Mouse (Mus musculus) limb, embryonic 11.5 days (tissue): ENCODE results near the gene Ttll1. TPM values are rescaled to one million over a fixed set of nuclear protein-coding genes. Genes with fewer than 3 reads are reported as not detected.

Experiments
- ATAC-seq: fragments of 200-750 bp; cut with Nextera tagmentation; 2 replicates; pipeline ENCODE4 v1.8.0; 2017; ENCODE audit warnings: low read depth; ENCODE audit not compliant: insufficient number of reproducible peaks, low FRiP score, low TSS enrichment
- DNase-seq: peaks from one replicate; pipeline ENCODE4 v3.0.0-alpha.2; 2015; ENCODE audit warnings: low spot score
- H3K27ac ChIP-seq: fragments of 300-500 bp; sonication (generic); replicated peaks from 2 replicates; pipeline ENCODE4 v1.5.1; 2014; ENCODE audit warnings: low read depth, mild to moderate bottlenecking, low read length
- H3K27me3 ChIP-seq: fragments of 300-500 bp; sonication (generic); 2 replicates; pipeline ENCODE4 v1.6.1; 2014; ENCODE audit warnings: mild to moderate bottlenecking, low read length, mixed read lengths; ENCODE audit not compliant: control insufficient read depth, insufficient read depth
- H3K36me3 ChIP-seq: fragments of 300-500 bp; sonication (generic); 2 replicates; pipeline ENCODE4 v1.6.1; 2014; ENCODE audit warnings: mild to moderate bottlenecking, low read length, moderate library complexity, mixed read lengths; ENCODE audit not compliant: control insufficient read depth, insufficient read depth
- H3K4me1 ChIP-seq: fragments of 300-500 bp; sonication (generic); 2 replicates; pipeline ENCODE4 v1.6.1; 2014; ENCODE audit warnings: low read length, mixed read lengths; ENCODE audit not compliant: control insufficient read depth, insufficient read depth
- H3K4me2 ChIP-seq: fragments of 300-500 bp; sonication (generic); 2 replicates; pipeline ENCODE4 v1.6.1; 2014; ENCODE audit warnings: low read depth, mild to moderate bottlenecking, moderate library complexity; ENCODE audit not compliant: severe bottlenecking
- H3K4me3 ChIP-seq: fragments of 300-500 bp; sonication (generic); 2 replicates; pipeline ENCODE4 v1.5.1; 2014; ENCODE audit warnings: low read depth, low read length
- H3K9ac ChIP-seq: fragments of 300-500 bp; sonication (generic); 2 replicates; pipeline ENCODE4 v1.6.1; 2014; ENCODE audit warnings: mild to moderate bottlenecking, low read length
- H3K9me3 ChIP-seq: fragments of 300-500 bp; sonication (generic); 2 replicates; pipeline ENCODE4 v1.6.1; 2016; ENCODE audit warnings: low read length; ENCODE audit not compliant: control insufficient read depth
- WGBS: fragments of 180-500 bp; shearing (Covaris S2); extraction: QIAGEN DNeasy Blood & Tissue Kit; methylation state at CpG from one replicate; pipeline ENCODE4 v1.1.7; 2014; 5-methylcytosine and 5-hydroxymethylcytosine counted together
- polyA plus RNA-seq: library from polyadenylated mRNA; unstranded; fragments of >200 nt; fragmentation: Nextera tagmentation; extraction: Ambion mirVana; gene quantifications from 2 replicates; pipeline ENCODE4 v1.2.1, GENCODE M21; 2014

Ttll1 gene
- polyA plus RNA-seq, 1 experiment from 2014 or later, result 19.2 TPM

DNA sequence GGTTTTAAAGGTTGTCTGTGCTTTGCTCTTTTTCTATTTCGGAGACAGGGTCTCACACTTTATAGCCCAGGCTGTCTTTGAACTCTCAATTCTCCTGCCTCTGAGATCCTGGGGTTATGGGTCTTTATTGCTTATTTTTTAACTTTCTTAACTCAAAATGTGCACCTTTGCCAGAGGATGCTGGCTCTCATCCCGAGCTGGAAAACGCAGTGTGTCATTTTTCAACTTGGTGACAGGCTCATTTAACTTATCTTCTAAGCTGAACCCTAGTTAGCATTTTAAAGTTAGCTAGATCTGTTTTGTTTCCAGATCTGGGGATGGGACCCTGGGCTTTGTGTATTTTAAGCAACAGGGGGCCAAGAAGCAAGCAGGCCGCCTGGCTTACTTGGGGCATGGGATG is 18.2 kb upstream of the Ttll1 start:
- peaks cover 3% of the 10 kb centered on the region; the same call in 1 of the 2 replicates for H3K4me1 ChIP-seq
- no peak overlapping the region for H3K9ac ChIP-seq
- 63% methylated on average over 4 of the region's 4 CpGs for WGBS
- no peak overlapping the region for H3K4me2 ChIP-seq
- no peaks in the 10 kb centered on the region for H3K9me3 ChIP-seq
- DNase-seq (no peak), ATAC-seq (no peak)
- H3K4me3 ChIP-seq, result no peak overlapping the region
- no peaks in the 10 kb centered on the region for H3K36me3 ChIP-seq
- H3K27me3 ChIP-seq, result peaks cover 34% of the 10 kb centered on the region
- H3K27ac ChIP-seq, result no peak overlapping the region

DNA sequence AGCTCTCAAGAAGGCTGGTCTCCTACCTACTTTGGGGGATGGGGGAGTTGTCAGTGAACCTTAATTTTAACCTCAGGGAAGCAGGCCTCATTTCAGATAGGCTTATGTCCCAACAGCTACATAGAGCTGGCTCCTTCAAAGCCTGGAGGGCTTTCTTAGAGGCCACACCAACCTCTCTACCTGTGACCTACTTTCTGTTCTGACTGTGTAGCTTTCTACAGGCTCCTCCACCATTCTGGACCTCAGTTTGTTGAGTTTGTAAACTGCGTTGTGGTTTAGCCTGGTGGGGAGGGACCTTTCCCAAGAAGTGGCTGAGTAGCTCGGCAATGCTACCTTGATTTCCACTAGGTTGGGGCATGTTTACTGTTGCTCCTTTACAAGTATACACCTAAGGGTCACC is 17.1 kb upstream of the Ttll1 start:
- peaks cover 3% of the 10 kb centered on the region; the same call in 1 of the 2 replicates for H3K4me1 ChIP-seq
- ATAC-seq, result no peak
- no peaks in the 10 kb centered on the region for H3K36me3 ChIP-seq
- H3K4me2 ChIP-seq, result no peak overlapping the region
- DNase-seq, result no peak
- 63% methylated on average over 2 of the region's 2 CpGs for WGBS
- no peak overlapping the region for H3K9ac ChIP-seq
- H3K9me3 ChIP-seq, result no peaks in the 10 kb centered on the region
- H3K4me3 ChIP-seq, result no peak overlapping the region
- peaks cover 34% of the 10 kb centered on the region for H3K27me3 ChIP-seq
- no peak overlapping the region for H3K27ac ChIP-seq

DNA sequence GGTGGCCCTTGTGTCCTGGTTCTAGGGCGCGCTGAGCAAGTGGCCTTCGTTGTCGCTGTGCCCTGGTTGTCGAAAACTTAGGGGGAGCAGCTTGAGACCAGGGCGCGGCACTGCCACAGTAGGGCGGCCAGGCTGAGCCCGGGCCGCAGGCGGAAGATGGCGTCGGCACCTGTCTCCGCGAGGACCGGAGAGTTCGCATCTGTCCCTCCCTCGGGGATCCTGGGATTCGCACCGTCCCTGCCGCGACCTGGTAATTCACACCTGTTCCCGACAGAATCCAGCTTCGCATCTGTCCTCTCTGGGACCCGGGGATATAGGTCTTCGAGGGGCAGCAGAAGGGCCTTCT is 16.4 kb upstream of the Ttll1 start:
- Histone ChIP-seq H3K4me1 (peaks cover 3% of the 10 kb centered on the region; the same call in 1 of the 2 replicates), H3K4me2 (peak overlapping the region; percentile 96), H3K27ac (no peak overlapping the region), H3K36me3 (no peaks in the 10 kb centered on the region), H3K4me3 (peak overlapping the region; percentile 50), H3K27me3 (peaks cover 34% of the 10 kb centered on the region), H3K9me3 (no peaks in the 10 kb centered on the region), H3K9ac (no peak overlapping the region; the same call in 1 of the 2 replicates)
- ATAC-seq (no peak), DNase-seq (no peak)
- under 1% methylated on average over 26 of the region's 26 CpGs for WGBS

DNA sequence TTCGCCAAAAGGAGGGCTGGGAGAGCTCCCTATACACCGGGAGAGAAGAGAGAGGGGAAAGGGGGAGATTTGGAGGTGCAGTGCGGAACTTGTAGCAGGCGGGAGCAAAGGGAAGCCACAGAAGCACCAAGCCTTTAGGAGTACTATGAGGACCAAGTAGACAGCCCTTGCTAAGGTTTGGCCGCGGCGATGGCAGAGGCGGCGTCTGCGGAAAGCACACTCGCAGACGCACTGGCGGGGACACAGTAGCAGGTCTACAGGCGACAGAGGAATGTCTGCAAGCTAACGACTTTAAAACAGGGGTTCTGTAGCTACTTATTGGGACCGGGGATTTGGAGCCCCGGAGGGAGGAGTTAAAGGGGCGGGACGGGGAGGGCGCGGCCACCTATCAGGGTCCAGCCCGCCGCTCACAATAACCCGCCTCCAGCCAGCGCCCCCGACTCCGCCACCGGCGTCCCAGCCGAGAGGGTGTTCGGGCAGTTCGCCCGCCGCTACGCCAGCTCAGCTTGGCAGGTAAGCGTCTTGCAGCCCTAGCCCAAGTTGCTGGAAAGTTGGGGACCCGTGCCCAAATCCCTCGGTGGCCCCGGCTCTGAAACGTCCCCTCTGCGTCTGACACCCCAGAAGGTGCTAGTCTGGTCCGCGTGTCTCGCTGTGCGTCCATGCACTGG is 15.9 kb upstream of the Ttll1 start, which contains the start of gene Bik:
Gene Bik (plus strand): TSS at position 439 of the 668 bp plus-strand sequence.
- WGBS, result under 1% methylated on average over 45 of the region's 45 CpGs
- Histone ChIP-seq H3K4me2 (peak within 1 kb of the TSS; percentile 96), H3K27ac (no peak within 1 kb of the TSS), H3K27me3 (peaks cover 34% of the 10 kb centered on the region), H3K4me1 (peaks cover 3% of the 10 kb centered on the region; the same call in 1 of the 2 replicates), H3K9me3 (no peaks in the 10 kb centered on the region), H3K36me3 (no peaks in the 10 kb centered on the region), H3K9ac (peak within 1 kb of the TSS; percentile 9; the same call in 1 of the 2 replicates), H3K4me3 (peak within 1 kb of the TSS; percentile 50)
- ATAC-seq (peak; percentile 56; the same call in 1 of the 2 replicates), DNase-seq (peak; percentile 74)

DNA sequence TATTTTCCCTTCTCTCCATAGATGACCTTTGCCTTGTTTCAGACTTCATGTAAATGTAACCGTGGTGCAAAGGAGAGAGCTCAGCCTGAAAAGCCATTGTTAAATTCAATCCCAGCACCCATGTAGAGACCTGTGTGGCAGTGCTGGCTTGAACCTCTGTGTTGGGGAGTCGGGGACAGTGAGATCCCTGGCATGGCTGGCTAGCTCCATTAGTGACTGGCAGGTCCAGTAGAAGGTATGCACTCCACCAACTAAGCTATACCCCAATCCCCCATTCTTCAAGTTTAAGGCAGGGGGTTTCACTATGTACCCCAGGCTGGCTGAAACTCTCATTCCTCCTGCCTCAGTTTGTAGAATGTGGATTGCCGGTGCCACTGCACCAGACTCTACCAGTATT is 13.6 kb upstream of the Ttll1 start:
- H3K4me3 ChIP-seq, result no peak overlapping the region
- WGBS, result 80% methylated on average over 3 of the region's 3 CpGs
- peaks cover 3% of the 10 kb centered on the region; the same call in 1 of the 2 replicates for H3K4me1 ChIP-seq

DNA sequence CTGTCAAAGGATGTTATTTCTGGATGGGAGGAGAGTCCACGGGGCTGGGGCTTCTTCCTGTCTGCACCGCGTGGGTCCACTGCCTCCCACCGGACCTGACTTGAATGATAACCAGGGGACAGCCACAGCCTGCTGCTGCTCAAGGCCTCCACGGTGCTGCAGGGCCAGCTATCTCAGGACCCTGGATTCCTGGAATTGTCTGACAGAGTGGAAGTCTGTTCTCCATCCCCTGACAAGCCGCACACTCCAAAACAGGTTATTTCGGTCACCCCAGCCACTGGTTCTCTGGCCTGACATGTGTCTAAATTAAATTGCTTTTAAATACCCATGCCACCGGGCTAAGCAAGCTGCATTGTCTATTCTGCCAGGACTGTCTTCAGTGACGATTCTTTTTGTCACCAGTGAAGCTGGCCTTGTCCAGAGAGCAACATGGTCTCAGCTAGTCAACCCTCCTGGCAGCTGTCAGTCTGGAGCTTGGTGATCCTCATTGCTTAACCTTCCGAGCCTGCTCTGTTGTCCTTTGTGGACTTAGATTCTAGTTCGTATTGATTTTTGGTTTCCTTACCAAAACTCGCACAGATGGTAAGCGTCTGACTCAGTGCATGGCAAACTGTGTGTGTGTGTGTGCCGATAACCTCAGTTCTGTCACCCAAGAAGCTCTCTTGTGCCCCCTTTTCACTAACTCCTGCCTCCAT is 13.1 kb upstream of the Ttll1 start:
- H3K4me3 ChIP-seq, result no peak overlapping the region
- WGBS, result 64% methylated on average over 14 of the region's 14 CpGs
- H3K9me3 ChIP-seq, result no peaks in the 10 kb centered on the region
- H3K27ac ChIP-seq, result no peak overlapping the region
- no peak overlapping the region for H3K9ac ChIP-seq
- ATAC-seq (no peak), DNase-seq (no peak)
- H3K27me3 ChIP-seq, result peaks cover 34% of the 10 kb centered on the region
- H3K36me3 ChIP-seq, result no peaks in the 10 kb centered on the region
- peaks cover 3% of the 10 kb centered on the region; the same call in 1 of the 2 replicates for H3K4me1 ChIP-seq
- H3K4me2 ChIP-seq, result no peak overlapping the region

More for the DNA sequence above, 13.6 kb upstream of the Ttll1 start:
- H3K27me3 ChIP-seq, result peaks cover 34% of the 10 kb centered on the region
- no peaks in the 10 kb centered on the region for H3K9me3 ChIP-seq
- DNase-seq (no peak), ATAC-seq (no peak)
- H3K27ac ChIP-seq, result no peak overlapping the region
- no peak overlapping the region for H3K9ac ChIP-seq
- H3K4me2 ChIP-seq, result no peak overlapping the region
- no peaks in the 10 kb centered on the region for H3K36me3 ChIP-seq

DNA sequence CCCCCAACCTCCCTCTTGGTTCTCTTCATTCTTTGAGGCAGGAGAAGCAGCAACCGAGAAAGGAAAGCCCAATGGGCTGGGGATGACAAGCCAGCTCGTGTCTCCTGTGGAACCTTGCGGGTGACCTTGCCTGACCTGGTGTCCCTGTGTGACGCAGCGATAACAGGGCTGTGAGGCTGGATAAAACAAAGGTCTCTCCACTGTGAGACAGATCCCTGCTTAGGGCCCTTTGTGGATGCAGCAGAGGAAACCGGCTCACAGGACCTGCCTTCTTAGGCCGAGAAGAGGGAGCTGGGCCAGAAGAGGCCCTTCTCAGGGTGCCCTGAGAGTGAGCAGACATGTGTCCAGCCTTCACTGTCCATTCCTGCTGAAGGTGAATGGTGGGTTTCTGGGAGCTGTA is 12.5 kb upstream of the Ttll1 start:
- no peak overlapping the region for H3K9ac ChIP-seq
- no peak overlapping the region for H3K27ac ChIP-seq
- H3K36me3 ChIP-seq, result no peaks in the 10 kb centered on the region
- no peak overlapping the region for H3K4me3 ChIP-seq
- H3K9me3 ChIP-seq, result no peaks in the 10 kb centered on the region
- no peak for DNase-seq
- WGBS, result 33% methylated on average over 7 of the region's 7 CpGs
- no peak overlapping the region for H3K4me2 ChIP-seq
- no peak for ATAC-seq
- peaks cover 3% of the 10 kb centered on the region; the same call in 1 of the 2 replicates for H3K4me1 ChIP-seq
- peaks cover 31% of the 10 kb centered on the region for H3K27me3 ChIP-seq

DNA sequence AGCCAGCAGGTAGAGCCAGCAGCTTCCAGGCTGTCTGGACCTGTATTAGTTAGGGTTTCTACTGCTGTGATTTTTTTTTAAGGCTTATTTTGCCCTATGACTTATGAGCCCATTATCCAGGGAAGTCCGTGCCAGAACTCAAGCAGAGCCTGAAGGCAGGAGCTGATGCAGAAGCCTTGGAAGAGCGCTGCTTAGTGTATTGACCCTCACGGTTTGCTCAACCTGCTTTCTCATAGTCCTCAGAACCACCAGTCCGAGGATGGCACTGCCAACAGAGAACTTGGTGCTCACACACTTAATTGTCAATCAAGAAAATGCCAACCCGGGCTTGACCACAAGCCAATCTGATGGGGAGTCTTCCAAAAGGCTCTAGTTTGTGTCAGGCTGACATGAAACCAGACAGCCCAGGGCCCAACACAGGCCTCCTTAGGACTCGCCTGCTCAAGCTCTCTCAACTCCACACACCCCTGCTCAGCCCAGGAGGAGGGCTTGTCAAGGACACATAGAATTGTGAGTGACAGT is 10.2 kb upstream of the Ttll1 start:
- Histone ChIP-seq H3K9me3 (no peaks in the 10 kb centered on the region), H3K27ac (no peak overlapping the region), H3K27me3 (peaks cover 9% of the 10 kb centered on the region), H3K9ac (no peak overlapping the region), H3K4me3 (no peak overlapping the region), H3K4me1 (no peaks in the 10 kb centered on the region), H3K4me2 (no peak overlapping the region), H3K36me3 (no peaks in the 10 kb centered on the region)
- ATAC-seq, result no peak
- 83% methylated on average over 6 of the region's 6 CpGs for whole genome bisulfite sequencing
- DNase-seq, result no peak
